ENCODE assay signal across 29 mouse cellular contexts in the genomic region with DNA sequence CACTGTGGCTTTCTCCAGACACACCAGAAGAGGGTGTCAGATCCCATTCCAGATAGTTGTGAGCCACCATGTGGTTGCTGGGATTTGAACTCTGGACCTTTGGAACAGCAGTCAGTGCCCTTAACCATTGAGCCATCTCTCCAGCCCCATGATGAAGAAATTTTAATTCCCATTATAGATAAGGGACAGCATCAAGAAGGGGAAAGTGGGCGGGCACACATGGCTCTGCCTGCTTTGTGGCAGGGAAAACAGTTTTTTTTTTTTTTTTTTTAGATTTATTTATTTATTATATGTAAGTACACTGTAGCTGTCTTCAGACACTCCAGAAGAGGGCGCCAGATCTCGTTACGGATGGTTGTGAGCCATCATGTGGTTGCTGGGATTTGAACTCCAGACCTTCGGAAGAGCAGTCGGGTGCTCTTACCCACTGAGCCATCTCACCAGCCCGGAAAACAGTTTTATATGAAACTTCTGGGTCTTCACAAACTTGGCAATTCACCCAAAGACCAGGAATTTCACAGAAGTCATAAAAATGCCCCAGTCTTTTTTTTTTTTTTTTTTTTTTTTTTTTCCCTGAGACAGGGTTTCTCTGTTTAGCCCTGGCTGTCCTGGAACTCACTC. TPM values are rescaled to one million over a fixed set of nuclear protein-coding genes. Genes with fewer than 3 reads are reported as not detected.
DNase-seq lines count a peak whose midpoint lies in the region; ATAC-seq and TF ChIP-seq lines count a peak whose summit lies in the region.
"Not testable (repeated sequence)": the region's sequence is repeated elsewhere in the genome, so short reads cannot be mapped to it uniquely, and the experiment has no call there.
"Had no signal": no experiment of that assay in that cellular context is flagged by ENCODE, and none has a peak within 500 bp of the region (broad histone marks: within the 10 kb centered on the region; RNA-seq: fewer than 3 reads in every experiment).

No protein-coding gene starts in this region.

- not testable (repeated sequence) for DNase-seq in CH12.LX (ENCODE audit: extremely low read depth); Patski (ENCODE audit: low read depth, low spot score); gastrocnemius, adult 2 months; left cerebral cortex, adult 2 months (ENCODE audit: extremely low spot score in 1 of 2, low spot score in 2 of 2)

- not testable (repeated sequence) for H3K4me2 ChIP-seq in CH12.LX (ENCODE audit: insufficient read depth, low read depth, poor library complexity, severe bottlenecking)
- peak overlapping the region; percentile 65; the same call in 1 of the 2 replicates for H3K4me2 ChIP-seq in intestine, postnatal 0 days (replicated peaks; ENCODE audit: low read depth)

- TF ChIP-seq EP300 in CH12.LX (IDR thresholded peaks at IDR 0.05; ENCODE audit: low read length): not testable (repeated sequence)

- not testable (repeated sequence) for H3K27me3 ChIP-seq in CH12.LX (replicated peaks); Patski; intestine, postnatal 0 days (replicated peaks; ENCODE audit: control insufficient read depth, insufficient read depth, low read length)

- not testable (repeated sequence) for H3K9me3 ChIP-seq in CH12.LX (replicated peaks; ENCODE audit: low read length); intestine, postnatal 0 days (ENCODE audit: control insufficient read depth)

- dilution Hi-C loops in CH12.LX (cut with MboI; ENCODE audit: extremely low pct_ligation_motif_present, extremely low pct_unique_long_range_greater_than_20kb, low sequenced_read_pairs): not testable (repeated sequence)

- H3K4me3 ChIP-seq in CH12.LX (replicated peaks in 1 of 3; ENCODE audit: low read depth in 2 of 3, low read length in 2 of 3, poor library complexity in 1 of 3); gastrocnemius, adult 2 months; intestine, postnatal 0 days (ENCODE audit: low read depth, low read length); left cerebral cortex, adult 2 months: not testable (repeated sequence)
- peak overlapping the region; percentile 95; the same call in 1 of the 2 replicates for H3K4me3 ChIP-seq in macrophage (ENCODE audit: inconsistent target)

- H3K9ac ChIP-seq in CH12.LX (ENCODE audit: insufficient read depth, low read depth); intestine, postnatal 0 days (ENCODE audit: low read depth, low read length): not testable (repeated sequence)

- H3K36me3 ChIP-seq in CH12.LX (replicated peaks in 1 of 2; ENCODE audit: control insufficient read depth in 1 of 2, insufficient read depth in 1 of 2, low read length in 1 of 2) (peaks cover 8 to 33% of the 10 kb centered on the region in 2 experiments), macrophage (ENCODE audit: inconsistent target) (peaks cover 46% of the 10 kb centered on the region)
- H3K36me3 ChIP-seq in intestine, postnatal 0 days (ENCODE audit: control insufficient read depth, insufficient read depth): peaks cover 14% of the 10 kb centered on the region; the same call in 1 of the 2 replicates

- H3K4me1 ChIP-seq in CH12.LX (ENCODE audit: control insufficient read depth in 1 of 2, insufficient read depth in 2 of 2): peaks cover 5 to 21% of the 10 kb centered on the region in 2 experiments; a peak in 2 of 4 replicates
- H3K4me1 ChIP-seq in intestine, postnatal 0 days (replicated peaks; ENCODE audit: control insufficient read depth, insufficient read depth, low read length): not testable (repeated sequence)

- in situ Hi-C loops in CH12.LX (cut with MboI; ENCODE audit: low pct_ligation_motif_present, low pct_unique_long_range_greater_than_20kb, low sequenced_read_pairs); Patski (cut with MboI; ENCODE audit: low pct_unique_long_range_greater_than_20kb): not testable (repeated sequence)

- H3K79me2 ChIP-seq in CH12.LX (replicated peaks; ENCODE audit: control insufficient read depth, extremely low read depth, insufficient read depth, poor library complexity, severe bottlenecking): not testable (repeated sequence)
- H3K79me2 ChIP-seq in macrophage (ENCODE audit: inconsistent target): peaks cover 76% of the 10 kb centered on the region

- POLR2A ChIA-PET in Patski (lab: Charles Lee): interaction anchor here (0.6 kb wide), 2 partner anchors 130 to 280 kb away, joined by 4 read pairs; no protein-coding TSS in a partner anchor

- TF ChIP-seq POLR2A in CH12.LX (IDR thresholded peaks at IDR 0.05; ENCODE audit: low read depth, low read length): not testable (repeated sequence)

- not testable (repeated sequence) for ATAC-seq in Patski; intestine, postnatal 0 days

- WGBS in intestine, postnatal 0 days: 94% methylated on average over 4 of the region's 7 CpGs
- WGBS in macrophage (ENCODE audit: missing documents): 95% methylated on average over 4 of the region's 7 CpGs

- TF ChIP-seq RAD21 in CH12.LX (IDR thresholded peaks at IDR 0.05; ENCODE audit: low read depth, low read length): not testable (repeated sequence)

- not testable (repeated sequence) for TF ChIP-seq CTCF in CH12.LX (conservative IDR thresholded peaks at IDR 0.05 in 1 of 2, IDR thresholded peaks at IDR 0.05 in 1 of 2; ENCODE audit: low read depth in 2 of 2, low read length in 2 of 2); intestine, postnatal 0 days (IDR thresholded peaks at IDR 0.05; ENCODE audit: low read depth)
- peak; percentile 33 for TF ChIP-seq CTCF in Patski (IDR thresholded peaks at IDR 0.05)
- peak; percentile 19; the same call in 1 of the 2 replicates for TF ChIP-seq CTCF in gastrocnemius, adult 2 months (IDR thresholded peaks at IDR 0.05)
- TF ChIP-seq CTCF in left cerebral cortex, adult 2 months (IDR thresholded peaks at IDR 0.05): peak; percentile 4; the same call in 1 of the 2 replicates

- H3K27ac ChIP-seq in CH12.LX (ENCODE audit: insufficient read depth, low read depth); gastrocnemius, adult 2 months; intestine, postnatal 0 days (ENCODE audit: low read depth, low read length); left cerebral cortex, adult 2 months; macrophage: not testable (repeated sequence)

- intact Hi-C loops in gastrocnemius, adult 2 months (cut with DNase I): loop anchor here (5.0 kb wide), 1 partner anchor 41 kb away; a partner anchor contains a TSS
- intact Hi-C loops in left cerebral cortex, adult 2 months (cut with DNase I): loop anchor here (5.0 kb wide), 2 partner anchors 41 to 181 kb away; a partner anchor contains a TSS

- CTCF ChIA-PET in Patski (lab: Charles Lee): interaction anchor here (1.1 to 1.5 kb wide), 4 partner anchors 11 to 58 kb away, joined by 3 to 6 read pairs (median 4); no protein-coding TSS in a partner anchor

RNA-seq across cellular contexts. Expression of a gene that starts 2.6 kb away (rescaled TPM):
- total RNA-seq in CH12.LX (2012; rRNA removed): 12.5 and 14.6 TPM in 2 replicates
- 2.7 and 3.3 TPM in 2 replicates for total RNA-seq in CH12.LX (2014; rRNA removed)
- polyA plus RNA-seq in CH12.LX (2012; ENCODE audit: insufficient read length, low read depth): 11.6 and 12.5 TPM in 2 replicates
- polyA plus RNA-seq in Patski (2021): 29.5 TPM
- 1 to 10 TPM; 3.2 to 4.5 TPM for total RNA-seq in gastrocnemius, adult 2 months (2021)
- 23.2 and 26.7 TPM in 2 replicates for polyA plus RNA-seq in intestine, postnatal 0 days (2015; fragmentation: Nextera tagmentation; extraction: Ambion mirVana)
- total RNA-seq in left cerebral cortex, adult 2 months (2021): 10 to 100 TPM; 29.2 to 31.5 TPM
- 1,000 to 10,000 TPM in 15 of 26 experiments, 100 to 1,000 TPM in 11; 281 to 2,406 (median 1,284) TPM for total RNA-seq in macrophage (2018; cell fraction: chromatin; rRNA removed)
- 100 to 1,000 TPM in 17 of 26 experiments, 10 to 100 TPM in 9; 48.6 to 574 (median 197) TPM for total RNA-seq in macrophage (2018; cell fraction: cytosol; rRNA removed)
- 1,000 to 10,000 TPM in 8 of 26 experiments, 100 to 1,000 TPM in 18; 214 to 1,357 (median 740) TPM for total RNA-seq in macrophage (2018; cell fraction: nucleus; rRNA removed)
- polyA plus RNA-seq in macrophage (2018): 83.8 to 206 TPM (median 96.7 TPM) in 3 replicates

RNA-seq across cellular contexts. Expression of a gene that starts 4.5 kb away (rescaled TPM):
- 1.0 and 1.3 TPM in 2 replicates for total RNA-seq in CH12.LX (2012; rRNA removed)
- total RNA-seq in CH12.LX (2014; rRNA removed): 0.63 and 0.66 TPM in 2 replicates
- polyA plus RNA-seq in CH12.LX (2012; ENCODE audit: insufficient read length, low read depth): 0.99 and 1.1 TPM in 2 replicates
- 0.10 TPM for polyA plus RNA-seq in Patski (2021)
- not detected for total RNA-seq in gastrocnemius, adult 2 months (2021)
- 0.12 TPM in 2 replicates for polyA plus RNA-seq in intestine, postnatal 0 days (2015; fragmentation: Nextera tagmentation; extraction: Ambion mirVana)
- total RNA-seq in left cerebral cortex, adult 2 months (2021): not detected
- 1 to 10 TPM in 3 of 26 experiments, under 1 TPM in 4, not detected in 19; 0.62 to 1.2 (median 0.96) TPM for total RNA-seq in macrophage (2018; cell fraction: chromatin; rRNA removed)
- total RNA-seq in macrophage (2018; cell fraction: cytosol; rRNA removed): under 1 TPM in 16 of 26 experiments, not detected in 10; 0.14 to 0.74 (median 0.34) TPM
- total RNA-seq in macrophage (2018; cell fraction: nucleus; rRNA removed): 1 to 10 TPM in 2 of 26 experiments, under 1 TPM in 8, not detected in 16; 0.48 to 1.2 (median 0.74) TPM
- 0.16 to 0.18 TPM in 2 of 3 replicates, not detected in the other for polyA plus RNA-seq in macrophage (2018)
- total RNA-seq: common myeloid progenitor, adult 5-6 weeks; gastrocnemius, adult 8-10 months; gastrocnemius, postnatal 25 days; heart, adult 18-20 months; heart, postnatal 14 days; heart, postnatal 4 days; hindbrain, postnatal 0 days had no signal
- polyA plus RNA-seq: activated CD4-positive, CD25-positive, alpha-beta regulatory T cell, adult 4 months; brain, embryonic 14.5 days; CD4-positive, CD25-positive, alpha-beta regulatory T cell, adult 4 months; embryonic facial prominence, embryonic 12.5 days; embryonic facial prominence, embryonic 15.5 days; forebrain, embryonic 11.5 days; forebrain, embryonic 14.5 days; G1E; hindbrain, embryonic 11.5 days; hindbrain, embryonic 14.5 days; intestine, embryonic 14.5 days had no signal

RNA-seq across cellular contexts. Expression of a gene that starts 19.0 kb away (rescaled TPM):
- total RNA-seq in CH12.LX (2012; rRNA removed): 0.30 and 0.80 TPM in 2 replicates
- 0.62 and 1.2 TPM in 2 replicates for total RNA-seq in CH12.LX (2014; rRNA removed)
- 0.80 and 1.7 TPM in 2 replicates for polyA plus RNA-seq in CH12.LX (2012; ENCODE audit: insufficient read length, low read depth)
- 1.4 TPM for polyA plus RNA-seq in Patski (2021)
- not detected for total RNA-seq in gastrocnemius, adult 2 months (2021)
- polyA plus RNA-seq in intestine, postnatal 0 days (2015; fragmentation: Nextera tagmentation; extraction: Ambion mirVana): not detected in 2 replicates
- total RNA-seq in left cerebral cortex, adult 2 months (2021): not detected
- total RNA-seq in macrophage (2018; cell fraction: chromatin; rRNA removed): 1 to 10 TPM in 2 of 26 experiments, under 1 TPM in 6, not detected in 18; 0.32 to 1.7 (median 0.62) TPM
- under 1 TPM in 10 of 26 experiments, not detected in 16; 0.08 to 0.33 (median 0.12) TPM for total RNA-seq in macrophage (2018; cell fraction: cytosol; rRNA removed)
- 1 to 10 TPM in 2 of 26 experiments, under 1 TPM in 11, not detected in 13; 0.29 to 1.3 (median 0.64) TPM for total RNA-seq in macrophage (2018; cell fraction: nucleus; rRNA removed)
- polyA plus RNA-seq in macrophage (2018): not detected in 3 replicates
- total RNA-seq: forebrain, postnatal 0 days; gastrocnemius, postnatal 25 days; heart, adult 18-20 months; hindbrain, postnatal 0 days had no signal
- polyA plus RNA-seq: activated CD4-positive, CD25-positive, alpha-beta regulatory T cell, adult 4 months; CD4-positive, CD25-positive, alpha-beta regulatory T cell, adult 4 months; forebrain, embryonic 14.5 days; forebrain, postnatal 0 days; frontal cortex, adult 2 months; G1E; gonadal fat pad, adult 2 months; heart, embryonic 16.5 days; hindbrain, postnatal 0 days had no signal

RNA-seq across cellular contexts. Expression of a gene that starts 25.6 kb away (rescaled TPM):
- 1.2 and 3.6 TPM in 2 replicates for total RNA-seq in CH12.LX (2012; rRNA removed)
- 0.32 and 0.41 TPM in 2 replicates for total RNA-seq in CH12.LX (2014; rRNA removed)
- polyA plus RNA-seq in CH12.LX (2012; ENCODE audit: insufficient read length, low read depth): 0.30 and 0.49 TPM in 2 replicates
- 0.04 TPM for polyA plus RNA-seq in Patski (2021)
- not detected for total RNA-seq in gastrocnemius, adult 2 months (2021)
- 0.22 and 0.46 TPM in 2 replicates for polyA plus RNA-seq in intestine, postnatal 0 days (2015; fragmentation: Nextera tagmentation; extraction: Ambion mirVana)
- not detected for total RNA-seq in left cerebral cortex, adult 2 months (2021)
- 10 to 100 TPM in 6 of 26 experiments, 1 to 10 TPM in 5, under 1 TPM in 3, not detected in 12; 0.41 to 41.0 (median 4.1) TPM for total RNA-seq in macrophage (2018; cell fraction: chromatin; rRNA removed)
- total RNA-seq in macrophage (2018; cell fraction: cytosol; rRNA removed): 10 to 100 TPM in 4 of 26 experiments, 1 to 10 TPM in 6, under 1 TPM in 8, not detected in 8; 0.15 to 66.5 (median 1.3) TPM
- 10 to 100 TPM in 5 of 26 experiments, 1 to 10 TPM in 7, under 1 TPM in 6, not detected in 8; 0.28 to 66.8 (median 2.3) TPM for total RNA-seq in macrophage (2018; cell fraction: nucleus; rRNA removed)
- 0.10 TPM in 1 of 3 replicates, not detected in the others for polyA plus RNA-seq in macrophage (2018)
- total RNA-seq: adrenal gland, postnatal 25 days; forebrain, postnatal 0 days; gastrocnemius, adult 8-10 months; gastrocnemius, postnatal 25 days; heart, adult 18-20 months; hindbrain, postnatal 0 days had no signal
- polyA plus RNA-seq: activated CD4-positive, CD25-positive, alpha-beta regulatory T cell, adult 4 months; CD4-positive, CD25-positive, alpha-beta regulatory T cell, adult 4 months; embryonic facial prominence, embryonic 12.5 days; forebrain, embryonic 11.5 days; forebrain, embryonic 14.5 days; forebrain, postnatal 0 days had no signal

RNA-seq across cellular contexts. Expression of a gene that starts 30.2 kb away (rescaled TPM):
- total RNA-seq in CH12.LX (2012; rRNA removed) (8.1 and 11.0 TPM in 2 replicates), CH12.LX (2014; rRNA removed) (9.4 and 10.6 TPM in 2 replicates)
- polyA plus RNA-seq in CH12.LX (2012; ENCODE audit: insufficient read length, low read depth) (16.1 and 18.5 TPM in 2 replicates), Patski (2021) (20.3 TPM), macrophage (2018) (2.9 to 5.7 TPM (median 3.4 TPM) in 3 replicates)
- total RNA-seq in gastrocnemius, adult 2 months (2021): 1 to 10 TPM; 5.1 to 5.3 TPM
- polyA plus RNA-seq in intestine, postnatal 0 days (2015; fragmentation: Nextera tagmentation; extraction: Ambion mirVana): 11.5 and 14.0 TPM in 2 replicates
- total RNA-seq in left cerebral cortex, adult 2 months (2021): 10 to 100 TPM; 15.8 TPM
- total RNA-seq in macrophage (2018; cell fraction: chromatin; rRNA removed): 10 to 100 TPM in 25 of 26 experiments, 1 to 10 TPM in 1; 8.8 to 51.1 (median 37.7) TPM
- 1 to 10 TPM; 2.2 to 6.0 (median 3.9) TPM for total RNA-seq in macrophage (2018; cell fraction: cytosol; rRNA removed)
- 10 to 100 TPM in 25 of 26 experiments, 1 to 10 TPM in 1; 9.7 to 45.3 (median 22.1) TPM for total RNA-seq in macrophage (2018; cell fraction: nucleus; rRNA removed)
